ENCODE assay signal across 16 mouse cellular contexts in genomic region chr19:55768246-55768645, GRCm38 (mm10). TPM values are rescaled to one million over a fixed set of nuclear protein-coding genes. Genes with fewer than 3 reads are reported as not detected.
DNase-seq lines count a peak whose midpoint lies in the region; ATAC-seq and TF ChIP-seq lines count a peak whose summit lies in the region.
"Had no signal": no experiment of that assay in that cellular context is flagged by ENCODE, and none has a peak within 500 bp of the region (broad histone marks: within the 10 kb centered on the region; RNA-seq: fewer than 3 reads in every experiment).

No protein-coding gene starts in this region.

- no peak for TF ChIP-seq CTCF in embryonic fibroblast, embryonic 13.5 days (IDR thresholded peaks at IDR 0.05; ENCODE audit: borderline replicate concordance, insufficient read depth, low read length)
- no peak for TF ChIP-seq CTCF in stomach, postnatal 0 days (IDR thresholded peaks at IDR 0.05; ENCODE audit: low read depth)

- 39% methylated on average over 11 of the region's 11 CpGs for WGBS in heart, embryonic 13.5 days
- WGBS in limb, embryonic 12.5 days, result 43% methylated on average over 11 of the region's 11 CpGs
- 49% methylated on average over 11 of the region's 11 CpGs for WGBS in limb, embryonic 10.5 days
- WGBS in stomach, postnatal 0 days, result 62% methylated on average over 10 of the region's 11 CpGs
- 65% methylated on average over 11 of the region's 11 CpGs for WGBS in forebrain, embryonic 12.5 days

- H3K4me3 ChIP-seq in heart, embryonic 13.5 days, result no peak overlapping the region
- no peak overlapping the region for H3K4me3 ChIP-seq in limb, embryonic 12.5 days (replicated peaks)
- H3K4me3 ChIP-seq in limb, embryonic 10.5 days, result no peak overlapping the region
- H3K4me3 ChIP-seq in embryonic fibroblast, embryonic 13.5 days (ENCODE audit: insufficient read depth, low read length), result no peak overlapping the region
- H3K4me3 ChIP-seq in stomach, postnatal 0 days (ENCODE audit: low read depth, low read length), result no peak overlapping the region
- H3K4me3 ChIP-seq in forebrain, embryonic 12.5 days (replicated peaks), result no peak overlapping the region
- H3K4me3 ChIP-seq: neural tube, embryonic 12.5 days had no signal

- H3K27ac ChIP-seq in heart, embryonic 13.5 days (replicated peaks), result peak overlapping the region; percentile 44; the same call in 1 of the 2 replicates
- H3K27ac ChIP-seq in limb, embryonic 12.5 days, result 0 out of 2 replicates have a peak overlapping the region, but pooled peaks have one; percentile 41
- no peak overlapping the region for H3K27ac ChIP-seq in limb, embryonic 10.5 days
- H3K27ac ChIP-seq in embryonic fibroblast, embryonic 13.5 days (ENCODE audit: insufficient read depth, low read length), result peak overlapping the region; percentile 45
- no peak overlapping the region for H3K27ac ChIP-seq in stomach, postnatal 0 days (replicated peaks)
- H3K27ac ChIP-seq in forebrain, embryonic 12.5 days, result no peak overlapping the region
- H3K27ac ChIP-seq: hindbrain, embryonic 14.5 days; neural tube, embryonic 12.5 days had no signal

- no peak for TF ChIP-seq EP300 in stomach, postnatal 0 days (optimal IDR thresholded peaks at IDR 0.05)

- peaks cover 68% of the 10 kb centered on the region for H3K4me1 ChIP-seq in heart, embryonic 13.5 days
- H3K4me1 ChIP-seq in limb, embryonic 12.5 days (replicated peaks), result peaks cover 76% of the 10 kb centered on the region
- peaks cover 77% of the 10 kb centered on the region for H3K4me1 ChIP-seq in limb, embryonic 10.5 days
- peaks cover 17% of the 10 kb centered on the region for H3K4me1 ChIP-seq in embryonic fibroblast, embryonic 13.5 days (ENCODE audit: control insufficient read depth, insufficient read depth, low read length)
- H3K4me1 ChIP-seq in stomach, postnatal 0 days (replicated peaks; ENCODE audit: control insufficient read depth, insufficient read depth), result 0 out of 2 replicates have a peak, but pooled peaks cover 2% of the 10 kb centered on the region
- H3K4me1 ChIP-seq in forebrain, embryonic 12.5 days, result peaks cover 38% of the 10 kb centered on the region

- H3K9me3 ChIP-seq in heart, embryonic 13.5 days, result no peaks in the 10 kb centered on the region
- H3K9me3 ChIP-seq in limb, embryonic 12.5 days, result no peaks in the 10 kb centered on the region
- no peaks in the 10 kb centered on the region for H3K9me3 ChIP-seq in limb, embryonic 10.5 days (replicated peaks)
- no peaks in the 10 kb centered on the region for H3K9me3 ChIP-seq in stomach, postnatal 0 days (ENCODE audit: control insufficient read depth, low read length)
- no peaks in the 10 kb centered on the region for H3K9me3 ChIP-seq in forebrain, embryonic 12.5 days
- H3K9me3 ChIP-seq: neural tube, embryonic 12.5 days had no signal

- no peaks in the 10 kb centered on the region for H3K27me3 ChIP-seq in heart, embryonic 13.5 days (replicated peaks)
- no peaks in the 10 kb centered on the region for H3K27me3 ChIP-seq in limb, embryonic 12.5 days
- no peaks in the 10 kb centered on the region for H3K27me3 ChIP-seq in limb, embryonic 10.5 days (ENCODE audit: low read depth, poor library complexity, severe bottlenecking)
- no peaks in the 10 kb centered on the region for H3K27me3 ChIP-seq in stomach, postnatal 0 days (ENCODE audit: control insufficient read depth, insufficient read depth, low read length)
- H3K27me3 ChIP-seq in forebrain, embryonic 12.5 days, result no peaks in the 10 kb centered on the region
- H3K27me3 ChIP-seq: neural tube, embryonic 12.5 days had no signal

- 0 out of 2 replicates have a peak, but pooled peaks cover 4% of the 10 kb centered on the region for H3K36me3 ChIP-seq in heart, embryonic 13.5 days
- peaks cover 32% of the 10 kb centered on the region for H3K36me3 ChIP-seq in limb, embryonic 12.5 days
- H3K36me3 ChIP-seq in limb, embryonic 10.5 days, result peaks cover 44% of the 10 kb centered on the region
- H3K36me3 ChIP-seq in stomach, postnatal 0 days (ENCODE audit: control insufficient read depth, insufficient read depth, low read length), result no peaks in the 10 kb centered on the region
- H3K36me3 ChIP-seq in forebrain, embryonic 12.5 days (replicated peaks), result no peaks in the 10 kb centered on the region
- H3K36me3 ChIP-seq: neural tube, embryonic 12.5 days had no signal

- ATAC-seq in heart, embryonic 13.5 days (ENCODE audit: extremely low read depth, insufficient number of reproducible peaks, low FRiP score, low TSS enrichment), result no peak
- no peak for ATAC-seq in limb, embryonic 12.5 days (ENCODE audit: insufficient number of reproducible peaks, insufficient read depth, low FRiP score, low TSS enrichment, low read depth)
- ATAC-seq in stomach, postnatal 0 days (ENCODE audit: low FRiP score, low TSS enrichment), result no peak
- no peak for ATAC-seq in forebrain, embryonic 12.5 days (ENCODE audit: low FRiP score)
- ATAC-seq: lung, postnatal 0 days had no signal

- TF ChIP-seq POLR2A in embryonic fibroblast, embryonic 13.5 days (IDR thresholded peaks at IDR 0.05; ENCODE audit: low read depth, low read length), result no peak

- DNase-seq in heart, adult 11 months, result no peak
- DNase-seq in limb, embryonic 10.5 days (ENCODE audit: low spot score), result no peak
- DNase-seq in stomach, postnatal 0 days (ENCODE audit: low spot score), result no peak
- no peak for DNase-seq in layer of hippocampus, adult 9-10 months (ENCODE audit: low spot score)
- DNase-seq: cerebellum, adult 2 months; gastrocnemius, postnatal 10 days; retina, postnatal 1 day; thymus, adult 2 months had no signal

- H3K9ac ChIP-seq in heart, embryonic 13.5 days, result peak overlapping the region; percentile 63; the same call in 1 of the 2 replicates
- no peak overlapping the region for H3K9ac ChIP-seq in limb, embryonic 12.5 days (replicated peaks)
- no peak overlapping the region for H3K9ac ChIP-seq in stomach, postnatal 0 days (ENCODE audit: low read length)
- H3K9ac ChIP-seq in forebrain, embryonic 12.5 days, result no peak overlapping the region
- H3K9ac ChIP-seq: hindbrain, embryonic 14.5 days; neural tube, embryonic 12.5 days had no signal

- H3K4me2 ChIP-seq in heart, embryonic 13.5 days, result peak overlapping the region; percentile 43
- H3K4me2 ChIP-seq in limb, embryonic 12.5 days, result no peak overlapping the region
- H3K4me2 ChIP-seq in stomach, postnatal 0 days (replicated peaks; ENCODE audit: low read depth), result 0 out of 2 replicates have a peak overlapping the region, but pooled peaks have one; percentile 8
- no peak overlapping the region for H3K4me2 ChIP-seq in forebrain, embryonic 12.5 days
- H3K4me2 ChIP-seq: hindbrain, embryonic 14.5 days; midbrain, embryonic 11.5 days; neural tube, embryonic 12.5 days had no signal

RNA-seq across cellular contexts. Expression of gene Tcf7l2, which starts 26.6 kb away (rescaled TPM):
- 42.6 and 43.8 TPM in 2 replicates for polyA plus RNA-seq in heart, embryonic 13.5 days (2015; fragmentation: Nextera tagmentation; extraction: Ambion mirVana)
- polyA plus RNA-seq in limb, embryonic 12.5 days (2016; fragmentation: Nextera tagmentation; extraction: Ambion mirVana), result 189 and 195 TPM in 2 replicates
- polyA plus RNA-seq in limb, embryonic 10.5 days (2016; fragmentation: Nextera tagmentation; extraction: Ambion mirVana), result 96.4 and 166 TPM in 2 replicates
- 29.8 and 41.1 TPM in 2 replicates for polyA plus RNA-seq in embryonic fibroblast, embryonic 13.5 days (2011; ENCODE audit: insufficient read length, low read depth, missing spikeins)
- polyA plus RNA-seq in stomach, postnatal 0 days (2015; fragmentation: Nextera tagmentation; extraction: Ambion mirVana), result 40.6 and 41.7 TPM in 2 replicates
- 212 and 220 TPM in 2 replicates for polyA plus RNA-seq in forebrain, embryonic 12.5 days (2016; fragmentation: Nextera tagmentation; extraction: Ambion mirVana)

Comparison
In these comparisons a context has a peak if more than half of its experiments do, and no peak if none do; other contexts are left out.
1. H3K27ac ChIP-seq: peak in heart, embryonic 13.5 days (single experiment), limb, embryonic 12.5 days (single experiment) and embryonic fibroblast, embryonic 13.5 days (single experiment); none in limb, embryonic 10.5 days (single experiment), stomach, postnatal 0 days (single experiment) and forebrain, embryonic 12.5 days (single experiment).
2. H3K4me2 ChIP-seq: peak in heart, embryonic 13.5 days (single experiment) and stomach, postnatal 0 days (single experiment); none in limb, embryonic 12.5 days (single experiment) and forebrain, embryonic 12.5 days (single experiment).